Mouse (Mus musculus): ENCODE measurements around the gene Vmn1r80. TPM values are rescaled to one million over a fixed set of nuclear protein-coding genes. Genes with fewer than 3 reads are reported as not detected.

Vmn1r80 gene
- not detected for total RNA-seq (2023)

GRCm38 (mm10) chr7:12188986-12189385 is at the start of gene Vmn1r80:
Vmn1r80 (plus strand) TSS chr7:12189286.

GRCm38 (mm10) chr7:12149957-12150356 is 39.1 kb upstream of the Vmn1r80 start, which contains the start of gene Vmn1r78:
Vmn1r78 (plus strand) TSS chr7:12150257.

GRCm38 (mm10) chr7:12170979-12171378 is 18.1 kb upstream of the Vmn1r80 start, which contains the start of gene Vmn1r79:
Vmn1r79 (plus strand) TSS chr7:12171279.

Other genes with a start within 250 kb of the Vmn1r80 start
- not detected for gene Vmn1r77, start 152.5 kb upstream of the Vmn1r80 start, total RNA-seq (2023)
- not detected for gene Vmn1r78, start 39.0 kb upstream of the Vmn1r80 start, total RNA-seq (2023)
- not detected for gene Vmn1r79, start 18.0 kb upstream of the Vmn1r80 start, total RNA-seq (2023)
- gene Vmn1r81, start 79.0 kb downstream of the Vmn1r80 start, total RNA-seq (2023), result not detected
- gene Vmn1r82, start 111.1 kb downstream of the Vmn1r80 start, total RNA-seq (2023), result not detected
- gene Vmn1r83, start 140.2 kb downstream of the Vmn1r80 start, total RNA-seq (2023), result not detected
- not detected for gene Vmn1r84, start 180.0 kb downstream of the Vmn1r80 start, total RNA-seq (2023)
- gene Zfp551, start 233.5 kb downstream of the Vmn1r80 start, total RNA-seq (2023), result 1.6 TPM

All from CD4-positive naive resting alpha-beta T cell, adult 76 days (primary cell).